Mouse (Mus musculus) bone marrow macrophage, adult 2 months (primary cell): ENCODE measurements around the gene Stk11ip.

ENCODE experiments used
- CTCF ChIP-seq: IDR thresholded peaks from 2 replicates; pipeline ENCODE4 v1.5.1; 2012; ENCODE audit warnings: low read depth, mild to moderate bottlenecking, low read length, moderate library complexity
- POLR2A ChIP-seq: IDR thresholded peaks from 2 replicates; pipeline ENCODE4 v1.6.1; 2012; ENCODE audit warnings: mild to moderate bottlenecking, low read depth, low read length, borderline replicate concordance

DNA sequence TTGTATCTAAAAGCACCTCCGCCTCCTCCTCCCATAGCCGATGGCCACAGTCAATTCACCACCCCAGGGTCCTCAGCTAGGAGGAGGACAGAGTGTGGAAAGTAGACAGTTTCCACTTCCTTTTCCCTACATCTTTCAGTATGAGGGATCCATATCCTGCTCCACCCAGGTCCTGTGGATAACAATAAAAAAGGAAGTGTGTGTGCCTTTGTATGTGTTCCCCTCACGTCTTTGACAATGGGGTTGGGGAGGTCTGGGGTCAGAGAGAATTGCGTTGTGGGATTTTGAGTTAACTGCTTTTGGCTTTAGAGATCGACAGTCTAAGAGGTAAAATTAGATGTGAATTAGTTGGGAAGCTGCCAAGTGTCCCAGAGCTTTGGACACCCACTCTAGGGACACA lies 11.2 kb upstream of the Stk11ip start:
- no peak for TF ChIP-seq CTCF
- TF ChIP-seq POLR2A, result no peak
